Mouse (Mus musculus): Measurements from ENCODE around the gene 4930426L09Rik.

DNA sequence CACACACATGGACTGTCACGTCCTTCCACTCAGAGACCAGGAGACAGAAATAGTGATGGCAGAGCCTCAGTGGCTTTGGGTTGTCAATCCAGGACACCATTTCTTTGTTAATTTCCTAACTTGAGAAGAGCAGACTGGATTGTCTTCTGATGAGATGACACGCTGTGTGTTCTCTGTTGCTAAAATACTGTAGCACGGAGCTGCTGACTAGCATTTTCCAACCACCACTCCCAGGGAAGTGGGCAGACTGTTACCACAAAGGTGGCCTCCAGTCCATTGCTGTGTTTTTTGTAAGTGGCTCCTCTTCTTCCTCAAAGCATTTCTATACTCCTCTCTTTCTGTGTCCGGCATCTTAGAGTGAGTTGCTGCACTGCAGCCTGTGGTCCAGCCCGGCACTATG, 39.6 kb upstream of the 4930426L09Rik start:
- TF ChIP-seq GATA1 (IDR thresholded peaks at IDR 0.05; ENCODE audit: borderline replicate concordance, low read length) (no peak), FLI1 (IDR thresholded peaks at IDR 0.05; ENCODE audit: low read length) (no peak)
